Mouse (Mus musculus) heart, postnatal 10 days (tissue): ENCODE data around the gene Gm20388. TPM values are rescaled to one million over a fixed set of nuclear protein-coding genes. Genes with fewer than 3 reads are reported as not detected.
A peak's percentile ranks its signal among the peaks of the same experiment; 100 is the strongest.

Experiments
- DNase-seq, 2 experiments: peaks; one replicate each; pipeline ENCODE4 v3.0.0; 2021
- intact Hi-C: fragments of 180-260 bp; cut with DNase I; formaldehyde crosslinking; loops from one replicate; pipeline ENCODE4 v1.15.1; 2025
- total RNA-seq, 2 experiments: library from RNA; stranded (reverse); gene quantifications; 2 replicates each; pipeline ENCODE4 v1.2.3; 2021

Gm20388 gene
- total RNA-seq, 2 experiments from 2014 or later = 2.0 to 2.2 TPM

GRCm38 (mm10) chr8:124184507-124184906 lies 4273.9 kb downstream of the Gm20388 start:
- intact Hi-C loops = loop anchor here (5.0 kb wide), 1 partner anchor 133 kb away; no protein-coding TSS in a partner anchor
- DNase-seq = peak in 1 of 2 experiments; percentile 21

- DNase-seq = no peak
- intact Hi-C loops = no loop called here
Observed at GRCm38 (mm10) chr8:124185081-124185480, 4274.4 kb downstream of the Gm20388 start.

GRCm38 (mm10) chr8:124190388-124190787 lies 4279.7 kb downstream of the Gm20388 start:
- DNase-seq = no peak
- intact Hi-C loops = no loop called here

- intact Hi-C loops = no loop called here
- DNase-seq = no peak
Observed at GRCm38 (mm10) chr8:124192242-124192641, 4281.6 kb downstream of the Gm20388 start.

- peak; percentile 76 to 79 for DNase-seq
- intact Hi-C loops = no loop called here
Observed at GRCm38 (mm10) chr8:124192976-124193375, 4282.3 kb downstream of the Gm20388 start.

GRCm38 (mm10) chr8:124193992-124194391 lies 4283.4 kb downstream of the Gm20388 start:
- intact Hi-C loops = no loop called here
- DNase-seq = no peak

- DNase-seq = peak; percentile 63 to 66
- intact Hi-C loops = no loop called here
Observed at GRCm38 (mm10) chr8:124196195-124196594, 4285.6 kb downstream of the Gm20388 start.

- no peak for DNase-seq
- intact Hi-C loops = no loop called here
Observed at GRCm38 (mm10) chr8:124196797-124197196, 4286.2 kb downstream of the Gm20388 start.

- intact Hi-C loops = no loop called here
- no peak for DNase-seq
Observed at GRCm38 (mm10) chr8:124198230-124198629, 4287.6 kb downstream of the Gm20388 start.

GRCm38 (mm10) chr8:124200400-124200799 lies 4289.8 kb downstream of the Gm20388 start:
- no peak for DNase-seq
- intact Hi-C loops = no loop called here

- no peak for DNase-seq
- intact Hi-C loops = no loop called here
Observed at GRCm38 (mm10) chr8:124201706-124202105, 4291.1 kb downstream of the Gm20388 start.

GRCm38 (mm10) chr8:124202895-124203294 lies 4292.3 kb downstream of the Gm20388 start:
- no peak for DNase-seq
- intact Hi-C loops = no loop called here

GRCm38 (mm10) chr8:124204001-124204601 lies 4293.5 kb downstream of the Gm20388 start:
- no peak for DNase-seq
- intact Hi-C loops = no loop called here

GRCm38 (mm10) chr8:124212148-124212547 lies 4301.5 kb downstream of the Gm20388 start:
- no peak for DNase-seq

GRCm38 (mm10) chr8:124216951-124217350 lies 4306.3 kb downstream of the Gm20388 start:
- intact Hi-C loops = no loop called here
- no peak for DNase-seq

More at GRCm38 (mm10) chr8:124212148-124212547, 4301.5 kb downstream of the Gm20388 start:
- intact Hi-C loops = no loop called here

- intact Hi-C loops = loop anchor here (2.0 to 5.0 kb wide), 2 partner anchors 117 to 178 kb away; no protein-coding TSS in a partner anchor
Observed at GRCm38 (mm10) chr8:124229883-124230282, 4319.2 kb downstream of the Gm20388 start.

GRCm38 (mm10) chr8:124230496-124231175 lies 4320.0 kb downstream of the Gm20388 start:
- no peak for DNase-seq
- intact Hi-C loops = loop anchor here (2.0 to 5.0 kb wide), 2 partner anchors 116 to 178 kb away; no protein-coding TSS in a partner anchor

More at GRCm38 (mm10) chr8:124229883-124230282, 4319.2 kb downstream of the Gm20388 start:
- no peak for DNase-seq

- intact Hi-C loops = loop anchor here (2.0 to 5.0 kb wide), 2 partner anchors 116 to 179 kb away; no protein-coding TSS in a partner anchor
Observed at GRCm38 (mm10) chr8:124231176-124231484, 4320.5 kb downstream of the Gm20388 start, which contains the start of gene Galnt2. Galnt2 (plus strand) TSS chr8:124231391.

GRCm38 (mm10) chr8:124231485-124232279 lies 4321.0 kb downstream of the Gm20388 start:
- DNase-seq = peak; percentile 68 to 72
- intact Hi-C loops = loop anchor here (2.0 to 5.0 kb wide), 3 partner anchors 53 to 179 kb away; no protein-coding TSS in a partner anchor

More at GRCm38 (mm10) chr8:124231176-124231484, 4320.5 kb downstream of the Gm20388 start, which contains the start of gene Galnt2:
- peak; percentile 88 to 90 for DNase-seq

- no peak for DNase-seq
- intact Hi-C loops = loop anchor here (2.0 to 5.0 kb wide), 2 partner anchors 53 to 180 kb away; no protein-coding TSS in a partner anchor
Observed at GRCm38 (mm10) chr8:124232280-124232600, 4321.6 kb downstream of the Gm20388 start.

- no peak for DNase-seq
- intact Hi-C loops = loop anchor here (5.0 kb wide), 1 partner anchor 182 kb away; no protein-coding TSS in a partner anchor
Observed at GRCm38 (mm10) chr8:124234496-124234895, 4323.9 kb downstream of the Gm20388 start.
